Mouse (Mus musculus) CH12.LX (cell line): ENCODE measurements around the gene Cacng5.

ENCODE experiments used
- CTCF ChIP-seq, 2 experiments: IDR thresholded peaks in 1 of 2; conservative IDR thresholded peaks in 1 of 2; 2 replicates each; pipeline ENCODE4 v1.5.1; 2011 to 2012; ENCODE audit warnings: low read depth in 2 of 2, low read length in 2 of 2, improper control_type of control experiment in 1 of 2, inconsistent platforms in 1 of 2, mild to moderate bottlenecking in 1 of 2, moderate library complexity in 1 of 2
- E2F4 ChIP-seq: IDR thresholded peaks from 2 replicates; pipeline ENCODE4 v1.6.1; 2011; ENCODE audit warnings: low read depth, low read length, improper control_type of control experiment; ENCODE audit not compliant: insufficient replicate concordance
- EP300 ChIP-seq: IDR thresholded peaks from 2 replicates; pipeline ENCODE4 v1.6.1; 2011; ENCODE audit warnings: low read length, improper control_type of control experiment
- POLR2A ChIP-seq: IDR thresholded peaks from 2 replicates; pipeline ENCODE4 v1.6.1; 2011; ENCODE audit warnings: low read depth, mild to moderate bottlenecking, improper control_type of control experiment, low read length
- TBP ChIP-seq: conservative IDR thresholded peaks from 2 replicates; pipeline ENCODE4 v1.6.1; 2011; ENCODE audit warnings: low read depth, low read length, improper control_type of control experiment
- ZKSCAN1 ChIP-seq: IDR thresholded peaks from 2 replicates; pipeline ENCODE4 v1.6.1; 2012; ENCODE audit warnings: low read depth, inconsistent platforms, low read length, improper control_type of control experiment, borderline replicate concordance

DNA sequence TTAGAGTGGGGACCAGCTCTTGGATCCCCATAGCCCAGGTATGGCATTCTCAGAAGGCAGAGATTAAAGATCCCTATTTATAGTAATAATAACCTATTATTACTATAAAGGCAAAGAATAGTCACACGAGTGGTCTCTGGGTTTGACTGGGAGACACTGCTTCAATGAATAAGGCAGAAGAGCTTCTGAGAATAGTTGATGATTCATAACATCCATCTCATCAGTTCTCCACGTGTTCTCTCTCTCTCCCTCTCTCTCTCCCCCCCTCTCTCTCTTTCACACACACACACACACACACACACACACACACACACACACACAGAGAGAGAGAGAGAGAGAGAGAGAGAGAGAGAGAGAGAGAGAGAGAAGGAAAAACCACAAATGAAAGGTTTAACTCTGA lies 16.2 kb downstream of the Cacng5 start:
- TF ChIP-seq ZKSCAN1 (no peak), EP300 (0 out of 2 replicates have a peak, but pooled peaks have one; percentile 10), POLR2A (no peak), E2F4 (no peak), TBP (no peak), CTCF (conservative IDR thresholded peaks at IDR 0.05 in 1 of 2, IDR thresholded peaks at IDR 0.05 in 1 of 2; ENCODE audit: low read depth in 2 of 2, low read length in 2 of 2) (no peak)
